Mouse (Mus musculus) kidney, postnatal 14 days (tissue): Measurements from ENCODE around the gene Myod1.

ENCODE experiments used
- DNase-seq: peaks from one replicate; pipeline ENCODE4 v3.0.0; 2022; ENCODE audit warnings: mixed read lengths

Myod1 gene

DNA sequence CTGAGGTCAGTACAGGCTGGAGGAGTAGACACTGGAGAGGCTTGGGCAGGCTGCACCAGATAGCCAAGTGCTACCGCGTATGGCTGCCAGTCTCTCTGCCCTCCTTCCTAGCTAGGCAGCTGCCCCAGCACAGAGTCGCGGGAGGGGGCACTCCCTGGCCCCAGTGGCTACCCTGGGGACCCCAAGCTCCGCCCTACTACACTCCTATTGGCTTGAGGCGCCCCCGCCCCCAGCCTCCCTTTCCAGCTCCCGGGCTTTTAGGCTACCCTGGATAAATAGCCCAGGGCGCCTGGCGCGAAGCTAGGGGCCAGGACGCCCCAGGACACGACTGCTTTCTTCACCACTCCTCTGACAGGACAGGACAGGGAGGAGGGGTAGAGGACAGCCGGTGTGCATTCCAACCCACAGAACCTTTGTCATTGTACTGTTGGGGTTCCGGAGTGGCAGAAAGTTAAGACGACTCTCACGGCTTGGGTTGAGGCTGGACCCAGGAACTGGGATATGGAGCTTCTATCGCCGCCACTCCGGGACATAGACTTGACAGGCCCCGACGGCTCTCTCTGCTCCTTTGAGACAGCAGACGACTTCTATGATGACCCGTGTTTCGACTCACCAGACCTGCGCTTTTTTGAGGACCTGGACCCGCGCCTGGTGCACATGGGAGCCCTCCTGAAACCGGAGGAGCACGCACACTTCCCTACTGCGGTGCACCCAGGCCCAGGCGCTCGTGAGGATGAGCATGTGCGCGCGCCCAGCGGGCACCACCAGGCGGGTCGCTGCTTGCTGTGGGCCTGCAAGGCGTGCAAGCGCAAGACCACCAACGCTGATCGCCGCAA is at the start of gene Myod1:
Gene Myod1 (plus strand): TSS at position 303 of the 836 bp plus-strand sequence.
- no peak for DNase-seq

DNA sequence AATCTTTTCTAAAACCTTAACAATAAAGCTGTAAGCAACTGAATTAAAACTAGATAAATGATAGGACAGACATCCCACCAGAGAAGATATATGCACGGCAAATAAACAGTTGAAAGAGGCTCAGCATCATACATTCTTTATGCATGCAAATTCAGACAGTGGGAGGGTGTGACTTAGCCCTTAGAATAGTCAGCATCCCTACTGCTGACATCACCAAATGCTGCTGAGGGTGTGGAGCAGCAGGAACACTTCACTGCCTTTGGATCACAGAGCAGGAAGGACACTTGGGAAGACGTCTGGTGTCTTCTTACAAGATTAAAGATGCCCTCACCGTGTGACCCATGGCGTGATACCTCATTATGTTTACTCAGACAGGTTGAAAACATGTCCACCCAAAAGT is 48.4 kb upstream of the Myod1 start:
- DNase-seq: no peak

DNA sequence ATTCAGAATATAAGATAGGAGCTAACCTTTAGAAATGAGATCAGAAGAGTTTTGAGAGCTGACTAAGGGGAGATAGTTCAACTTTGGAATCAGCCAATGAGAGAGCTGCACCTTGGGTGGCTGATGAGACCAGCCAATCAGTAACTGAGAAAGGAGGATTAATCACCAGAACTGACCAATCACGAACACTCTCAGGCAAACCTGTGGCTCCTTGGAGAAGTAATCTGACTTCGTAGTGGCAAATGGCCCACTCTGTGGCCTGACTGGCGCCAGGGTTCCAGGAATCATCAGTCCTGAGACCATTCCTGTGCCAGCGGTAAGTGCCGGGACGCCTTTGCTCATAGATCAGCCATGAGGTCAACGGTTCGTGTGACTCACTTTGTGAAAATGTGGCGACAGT is 38.9 kb upstream of the Myod1 start:
- no peak for DNase-seq

DNA sequence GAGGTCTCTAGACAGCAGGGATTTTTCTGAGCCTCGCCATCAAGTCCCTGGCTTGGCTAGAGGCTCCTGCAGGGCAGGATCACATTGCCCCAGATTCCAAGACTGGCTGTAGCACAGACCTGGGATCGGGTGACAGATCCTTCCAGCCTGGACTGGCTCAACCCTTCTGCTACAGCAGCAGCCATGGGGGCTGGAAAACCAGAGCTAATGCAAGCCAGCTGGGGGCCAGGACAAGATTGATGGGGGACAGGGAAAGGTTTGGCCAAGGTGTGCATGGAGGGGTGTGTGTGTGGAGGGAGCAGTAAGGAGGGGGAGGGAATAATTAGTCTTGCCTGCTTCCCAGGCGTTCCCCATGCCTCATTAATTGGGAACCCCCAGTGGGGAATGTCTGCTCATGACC is 36.5 kb upstream of the Myod1 start:
- no peak for DNase-seq

DNA sequence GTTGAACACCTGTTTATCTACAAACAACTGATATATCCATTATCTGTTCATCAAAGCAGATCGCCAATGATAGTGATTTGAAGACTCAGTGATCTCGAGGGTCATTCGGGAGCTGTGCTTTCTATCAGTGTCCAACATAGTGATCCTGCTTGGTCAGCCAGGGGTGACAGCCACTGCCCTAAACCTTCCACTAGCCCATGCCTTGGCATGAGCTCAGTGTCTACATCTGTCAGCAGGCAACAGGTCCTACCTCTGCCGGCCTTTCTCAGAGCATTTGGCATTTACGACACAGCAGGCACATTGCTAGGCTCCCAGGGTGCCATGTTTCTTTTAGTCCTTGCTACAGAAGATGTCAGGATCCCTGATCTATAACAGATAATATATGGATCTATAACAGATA is 36.0 kb upstream of the Myod1 start:
- no peak for DNase-seq

DNA sequence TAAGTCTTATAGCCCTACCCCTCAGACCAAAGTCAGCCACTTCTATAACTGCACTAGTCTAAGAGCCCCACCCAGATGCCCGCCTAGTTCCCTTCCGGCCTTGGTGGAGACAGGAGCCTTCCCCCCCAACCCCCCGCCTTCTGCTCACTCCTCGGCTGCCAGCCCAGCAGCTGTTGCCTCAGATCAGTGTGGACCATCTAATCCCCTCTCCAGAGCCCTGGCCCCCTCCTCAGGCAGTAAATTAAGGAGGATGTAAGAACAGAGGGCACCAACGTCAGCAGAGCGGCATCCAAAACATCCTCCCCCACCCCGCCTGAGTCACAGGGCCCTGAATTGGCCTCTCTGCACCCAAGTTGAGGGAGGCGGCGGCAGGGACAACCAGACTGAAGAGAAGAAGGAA is 34.8 kb upstream of the Myod1 start:
- no peak for DNase-seq

DNA sequence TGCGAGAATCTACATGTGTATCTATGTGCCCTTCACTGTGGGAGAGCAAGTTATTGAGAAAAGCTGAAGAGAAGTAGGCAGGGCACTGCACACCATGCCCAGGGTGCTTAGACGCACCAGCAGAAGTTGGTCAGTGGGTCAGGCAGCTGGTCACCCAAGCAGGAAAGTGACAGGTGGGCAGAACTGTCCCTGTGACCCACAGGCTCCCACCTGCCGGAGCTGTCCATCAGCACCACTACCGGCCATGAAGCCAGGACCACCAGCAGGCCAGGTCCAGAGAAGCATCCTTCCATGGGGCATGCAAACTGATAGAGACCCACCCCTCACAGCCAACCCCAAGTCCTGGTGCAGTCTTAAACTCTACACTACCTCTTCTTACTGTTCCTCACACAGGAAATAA is 28.6 kb upstream of the Myod1 start:
- DNase-seq: no peak

DNA sequence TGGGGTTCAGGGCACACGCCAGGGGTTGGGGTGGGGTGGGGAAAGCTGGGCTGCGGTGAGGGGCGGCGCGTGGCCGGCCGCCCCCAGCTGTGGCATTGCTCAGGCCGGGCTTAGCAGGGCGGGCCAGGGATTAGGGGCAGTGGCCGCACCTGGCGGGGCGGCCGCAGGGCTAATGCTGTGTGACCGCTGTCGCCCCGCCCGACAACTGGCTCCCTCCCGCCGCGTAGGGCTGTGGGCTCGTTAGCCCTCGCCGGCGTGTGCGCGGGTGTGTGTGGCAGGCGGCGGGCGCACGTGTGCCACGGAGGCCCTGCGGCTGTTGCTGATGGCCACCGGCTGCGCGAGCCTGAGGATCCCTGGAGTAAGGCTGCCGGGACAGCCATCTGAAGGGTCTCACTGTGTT is 27.5 kb upstream of the Myod1 start:
- DNase-seq: no peak

DNA sequence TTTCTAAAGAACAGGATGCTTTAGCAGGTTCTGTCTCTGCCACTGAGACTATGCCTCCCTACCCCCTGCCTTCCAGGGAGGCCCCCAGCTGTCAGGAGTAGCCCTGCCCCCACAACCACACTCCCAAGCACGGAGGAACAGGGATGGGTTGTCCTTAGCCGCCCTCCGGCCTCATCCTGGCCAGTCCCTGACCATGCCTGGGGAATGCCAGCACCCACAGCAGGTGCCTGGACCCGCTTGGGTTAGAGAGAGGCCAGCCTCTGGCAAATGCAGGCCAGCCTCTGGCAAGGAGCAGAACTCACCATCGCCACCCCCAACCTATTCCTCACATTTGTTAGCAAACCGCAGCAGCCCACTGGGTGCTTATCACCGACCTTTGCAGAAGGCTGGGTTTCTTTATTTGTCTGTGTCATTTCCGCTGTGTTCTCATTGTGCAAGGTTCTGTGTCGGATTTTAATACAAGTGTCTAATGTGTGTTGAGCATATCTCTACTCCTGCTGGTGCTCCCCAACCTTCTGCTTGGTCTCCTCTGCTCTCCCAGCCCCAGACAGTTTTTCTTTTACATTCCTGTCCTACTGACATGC is 26.1 kb upstream of the Myod1 start:
- no peak for DNase-seq

DNA sequence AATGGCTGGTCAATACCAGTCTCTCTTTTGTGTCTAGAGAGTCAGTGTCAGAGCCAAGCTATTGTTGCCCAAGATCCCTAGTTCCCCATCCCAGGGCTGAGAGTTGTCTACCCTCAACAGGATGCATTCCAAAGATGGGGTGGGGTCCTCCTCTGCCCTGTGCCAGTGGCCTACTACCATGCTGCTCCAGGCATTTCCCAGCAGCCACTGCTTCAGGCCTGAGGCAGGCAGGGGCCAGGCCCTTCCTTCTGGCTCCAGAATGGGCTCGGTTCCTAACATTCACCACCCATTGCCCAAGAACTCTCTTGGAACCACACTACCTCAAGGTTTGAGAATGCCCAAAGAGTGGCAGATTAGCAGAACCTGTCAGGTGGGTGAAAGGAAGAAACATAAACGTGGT is 23.5 kb upstream of the Myod1 start:
- no peak for DNase-seq

DNA sequence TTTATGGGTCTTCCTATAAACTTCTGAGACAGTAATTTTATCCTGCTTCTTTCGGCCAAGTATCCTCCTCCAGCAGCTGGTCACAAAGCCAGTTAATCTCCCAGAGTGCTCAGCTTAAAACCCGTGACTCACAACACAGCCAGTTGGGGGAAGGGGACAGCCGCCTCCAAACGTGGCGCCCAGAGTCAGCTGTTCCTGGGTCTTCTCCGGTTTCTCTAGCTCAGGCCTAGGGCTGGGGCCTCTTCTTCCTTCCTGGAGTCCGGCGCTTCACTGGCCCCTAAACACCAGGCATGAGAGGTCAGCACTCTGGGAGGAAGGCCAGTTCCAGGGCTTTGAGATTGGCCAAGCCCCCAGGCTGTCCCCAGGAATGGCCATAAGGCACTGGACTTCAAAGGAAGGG is 23.1 kb upstream of the Myod1 start:
- no peak for DNase-seq

DNA sequence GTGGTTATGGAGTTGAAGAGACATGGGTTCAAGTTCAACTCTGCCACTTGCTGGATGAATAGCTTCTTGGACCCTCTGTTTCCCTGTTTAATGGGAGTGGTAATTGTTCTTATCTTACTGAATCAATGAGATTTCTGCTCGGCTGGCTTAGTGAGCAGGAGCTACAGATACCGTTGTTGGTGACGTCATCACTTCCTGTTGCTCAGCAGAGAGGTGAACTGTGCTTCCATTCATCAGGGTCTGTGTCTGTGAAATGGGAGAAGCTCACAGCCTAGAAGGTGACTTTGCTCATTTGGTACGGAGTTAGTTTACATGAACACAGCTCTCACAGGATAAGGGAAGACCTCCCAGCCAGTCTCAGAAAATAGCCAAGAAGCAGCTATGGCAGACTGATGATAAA is 22.4 kb upstream of the Myod1 start:
- no peak for DNase-seq

DNA sequence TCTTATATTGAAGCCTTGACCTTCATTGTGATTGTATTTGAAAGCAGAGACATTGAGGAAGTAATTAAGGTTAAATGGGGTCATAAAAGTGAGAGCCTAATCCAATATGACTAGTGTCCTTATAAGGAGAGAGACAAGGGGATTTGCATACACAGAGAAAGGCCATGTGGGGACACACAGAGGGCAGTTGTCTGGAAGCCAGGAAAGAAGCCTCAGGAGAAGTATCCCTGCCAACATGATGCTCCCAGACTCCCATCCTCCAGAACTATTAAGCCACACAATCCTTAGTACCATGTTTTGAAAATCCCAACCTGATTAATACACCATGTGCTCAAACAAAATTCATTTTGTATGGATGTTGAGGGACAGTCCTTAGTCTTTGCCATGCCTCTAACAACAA is 14.5 kb upstream of the Myod1 start:
- no peak for DNase-seq

DNA sequence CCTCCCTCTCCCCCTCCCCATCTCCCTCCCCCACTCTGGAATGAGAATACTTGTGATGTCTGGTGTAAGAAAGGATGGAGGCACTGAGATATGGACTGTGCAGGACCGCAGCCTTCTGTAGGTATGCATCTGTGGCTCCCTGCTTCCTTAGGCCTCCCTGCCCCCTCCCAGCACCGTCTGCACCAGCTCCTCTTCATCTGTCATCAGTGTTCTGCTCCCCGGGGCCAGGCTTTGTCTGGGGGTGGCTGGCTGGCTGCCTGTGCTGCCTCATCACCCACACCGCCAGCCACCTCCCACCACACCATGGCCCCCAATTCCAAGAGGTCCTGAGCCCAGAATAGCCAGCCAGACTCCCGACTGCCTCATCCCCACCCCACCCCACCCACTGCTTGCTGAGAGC is 12.1 kb upstream of the Myod1 start:
- DNase-seq: no peak

DNA sequence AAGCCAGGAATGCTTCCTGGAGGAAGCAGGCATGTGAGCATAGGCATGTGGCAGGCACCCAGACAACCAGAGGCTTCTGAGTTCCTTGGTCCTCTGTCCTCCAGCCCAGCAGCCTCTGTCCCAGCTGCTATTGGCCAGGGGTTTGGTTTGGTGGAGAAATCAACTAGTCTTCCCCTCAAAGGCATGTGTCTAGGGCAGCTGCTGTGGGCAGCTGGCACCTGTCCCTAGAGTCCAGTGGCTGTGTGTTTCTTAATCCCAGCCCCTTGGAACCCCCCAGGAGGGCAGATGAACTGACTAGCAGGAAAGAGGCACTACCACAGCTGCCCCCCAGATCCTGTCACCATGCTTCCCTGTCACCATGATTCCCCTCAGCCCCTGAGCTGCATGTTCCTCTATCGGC is 10.5 kb upstream of the Myod1 start:
- DNase-seq: no peak

DNA sequence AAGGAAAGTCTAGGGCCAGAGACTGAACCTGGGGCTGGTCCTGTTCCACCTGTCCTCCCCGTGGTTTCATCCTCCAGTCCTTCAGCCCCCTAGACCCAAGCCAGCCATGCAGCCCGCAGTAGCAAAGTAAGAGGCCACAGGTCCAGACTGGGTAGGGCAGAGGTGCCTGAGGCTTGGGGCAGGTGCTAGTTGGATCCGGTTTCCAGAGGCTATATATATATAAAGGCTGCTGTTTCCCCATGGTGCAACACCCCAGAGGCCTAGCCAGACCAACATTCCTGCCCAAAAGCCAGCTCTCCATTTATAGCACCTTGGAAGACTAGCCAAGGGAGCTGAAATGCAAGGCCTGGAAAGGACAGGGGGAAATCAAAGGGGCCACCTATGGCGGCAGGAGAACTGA is 5.2 kb upstream of the Myod1 start:
- DNase-seq: no peak

DNA sequence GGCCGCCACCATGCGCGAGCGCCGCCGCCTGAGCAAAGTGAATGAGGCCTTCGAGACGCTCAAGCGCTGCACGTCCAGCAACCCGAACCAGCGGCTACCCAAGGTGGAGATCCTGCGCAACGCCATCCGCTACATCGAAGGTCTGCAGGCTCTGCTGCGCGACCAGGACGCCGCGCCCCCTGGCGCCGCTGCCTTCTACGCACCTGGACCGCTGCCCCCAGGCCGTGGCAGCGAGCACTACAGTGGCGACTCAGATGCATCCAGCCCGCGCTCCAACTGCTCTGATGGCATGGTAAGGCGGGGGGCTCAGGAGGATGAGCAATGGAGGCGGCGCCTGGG is 703 bp downstream of the Myod1 start:
- no peak for DNase-seq

DNA sequence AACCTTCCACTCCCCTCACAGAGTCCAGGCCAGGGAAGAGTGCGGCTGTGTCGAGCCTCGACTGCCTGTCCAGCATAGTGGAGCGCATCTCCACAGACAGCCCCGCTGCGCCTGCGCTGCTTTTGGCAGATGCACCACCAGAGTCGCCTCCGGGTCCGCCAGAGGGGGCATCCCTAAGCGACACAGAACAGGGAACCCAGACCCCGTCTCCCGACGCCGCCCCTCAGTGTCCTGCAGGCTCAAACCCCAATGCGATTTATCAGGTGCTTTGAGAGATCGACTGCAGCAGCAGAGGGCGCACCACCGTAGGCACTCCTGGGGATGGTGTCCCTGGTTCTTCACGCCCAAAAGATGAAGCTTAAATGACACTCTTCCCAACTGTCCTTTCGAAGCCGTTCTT is 1.8 kb downstream of the Myod1 start:
- no peak for DNase-seq

DNA sequence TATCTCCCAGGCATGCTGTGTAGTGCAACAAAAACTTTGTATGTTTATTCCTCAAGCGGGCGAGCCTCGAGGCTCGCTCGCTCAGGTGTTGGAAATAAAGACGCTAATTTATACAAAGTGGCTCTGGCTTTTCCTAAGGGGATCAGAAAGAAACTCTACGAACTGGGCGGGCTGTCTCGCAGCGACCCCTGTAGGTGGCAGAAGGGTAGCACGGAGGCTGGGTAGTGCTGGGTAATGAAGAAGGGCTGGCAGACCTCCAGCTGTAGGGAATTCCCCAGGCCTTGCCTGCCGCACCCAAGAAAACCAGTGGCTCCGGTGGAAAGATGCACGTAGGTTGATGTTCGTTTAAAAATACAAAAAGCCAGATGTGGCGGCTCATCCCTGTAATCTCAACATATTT is 2.7 kb downstream of the Myod1 start:
- DNase-seq: peak; percentile 53

DNA sequence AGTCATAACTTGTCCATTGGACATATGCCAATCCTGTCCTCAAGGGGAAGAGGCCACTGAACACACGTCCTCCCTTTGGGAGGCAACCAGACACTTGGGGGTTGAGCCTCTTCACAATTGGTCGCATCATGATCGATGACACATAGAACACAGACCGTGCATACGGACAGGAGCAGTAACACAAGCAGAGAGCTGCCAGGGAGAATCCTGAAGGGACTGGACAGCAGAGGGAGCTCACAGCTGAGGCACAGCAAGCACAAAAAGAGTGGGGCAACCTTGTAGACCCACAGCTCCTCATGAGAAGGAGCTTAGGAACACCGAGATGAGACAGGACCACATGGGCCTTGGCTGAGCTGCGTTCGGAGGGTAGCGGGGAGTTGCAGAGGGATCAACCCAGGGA is 4.4 kb downstream of the Myod1 start:
- DNase-seq: no peak

DNA sequence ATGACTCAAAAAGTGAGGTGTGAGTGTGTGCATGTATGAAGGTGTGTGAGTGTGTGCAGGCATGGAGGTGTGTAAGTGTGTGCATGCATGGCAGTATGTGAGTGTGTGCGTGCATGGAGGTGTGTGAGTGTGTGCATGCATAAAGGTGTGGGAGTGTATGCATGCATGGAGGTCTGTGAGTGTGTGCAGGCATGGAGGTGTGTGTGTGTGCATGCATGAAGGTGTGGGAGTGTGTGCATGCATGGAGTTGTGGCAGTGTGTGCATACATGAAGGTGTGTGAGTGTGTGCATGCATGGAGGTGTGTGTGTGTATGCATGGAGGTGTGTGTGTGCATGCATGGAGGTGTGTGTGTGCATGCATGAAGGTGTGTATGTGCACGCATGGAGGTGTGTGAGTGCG is 11.2 kb downstream of the Myod1 start:
- DNase-seq: no peak

DNA sequence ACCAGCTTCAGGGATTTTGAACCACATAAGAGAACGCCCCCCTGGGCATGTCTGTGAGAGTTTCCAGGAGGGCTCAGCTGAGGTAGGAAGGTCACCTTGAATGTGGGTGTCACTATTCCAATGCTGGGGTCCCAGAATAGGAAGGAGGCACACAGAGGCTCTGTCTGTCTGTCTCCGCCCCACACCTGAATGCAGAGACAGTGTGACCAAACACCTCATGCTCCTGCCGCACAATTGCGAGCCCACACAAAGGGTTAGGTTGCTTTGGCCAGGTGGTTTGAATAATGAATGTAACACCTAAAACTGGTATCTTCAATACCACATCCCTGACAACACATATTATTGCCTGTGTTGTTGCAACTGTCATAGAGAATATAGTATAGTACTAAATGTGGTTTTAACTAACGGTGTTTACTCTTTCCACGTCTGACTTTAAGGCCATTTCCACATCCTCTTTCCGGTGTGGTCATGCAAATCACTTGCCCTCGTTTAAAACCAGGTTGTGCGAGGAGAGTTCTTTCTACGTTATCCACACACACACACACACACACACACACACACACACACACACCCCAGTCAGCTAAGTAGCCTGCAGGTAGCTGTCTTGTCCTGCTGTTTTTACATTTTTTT is 13.3 kb downstream of the Myod1 start:
- DNase-seq: no peak

DNA sequence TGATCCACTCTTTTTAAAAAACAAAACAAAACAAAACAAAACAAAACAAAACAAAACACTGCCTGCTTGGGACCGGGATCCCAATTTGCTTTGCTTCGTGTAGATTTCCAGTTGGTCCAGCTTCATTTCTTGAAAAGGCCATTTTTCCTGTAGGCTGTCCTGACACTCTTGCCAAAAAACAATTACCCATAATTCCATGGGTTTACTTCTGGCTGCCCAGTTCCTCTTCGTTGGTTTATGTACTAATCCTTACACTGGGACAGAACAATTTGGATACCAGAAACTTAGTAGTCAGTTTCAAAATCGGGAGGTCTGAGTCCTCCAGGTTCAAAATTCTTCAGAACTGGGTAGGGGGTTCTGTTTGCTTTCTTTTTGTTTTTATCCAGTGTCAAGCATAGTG is 14.0 kb downstream of the Myod1 start:
- no peak for DNase-seq

DNA sequence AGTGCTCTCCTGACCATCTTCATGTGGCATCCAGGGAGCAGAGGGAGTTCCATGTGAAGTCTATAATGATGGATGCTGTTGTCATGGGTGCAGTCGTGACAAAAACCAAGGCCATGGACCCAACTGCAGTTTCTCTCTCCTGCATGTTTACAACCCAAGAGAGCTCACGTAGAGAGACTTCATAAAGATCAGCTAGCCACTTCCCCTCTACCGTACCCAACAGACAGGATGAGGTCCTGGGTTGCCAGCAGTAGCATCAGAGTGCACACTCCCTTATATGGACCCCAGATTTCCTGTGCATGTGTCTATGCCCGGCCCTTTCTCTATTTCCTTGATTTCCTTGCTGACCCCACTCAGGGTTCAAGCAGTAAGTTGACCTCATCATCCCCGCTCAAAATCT is 15.4 kb downstream of the Myod1 start:
- no peak for DNase-seq

DNA sequence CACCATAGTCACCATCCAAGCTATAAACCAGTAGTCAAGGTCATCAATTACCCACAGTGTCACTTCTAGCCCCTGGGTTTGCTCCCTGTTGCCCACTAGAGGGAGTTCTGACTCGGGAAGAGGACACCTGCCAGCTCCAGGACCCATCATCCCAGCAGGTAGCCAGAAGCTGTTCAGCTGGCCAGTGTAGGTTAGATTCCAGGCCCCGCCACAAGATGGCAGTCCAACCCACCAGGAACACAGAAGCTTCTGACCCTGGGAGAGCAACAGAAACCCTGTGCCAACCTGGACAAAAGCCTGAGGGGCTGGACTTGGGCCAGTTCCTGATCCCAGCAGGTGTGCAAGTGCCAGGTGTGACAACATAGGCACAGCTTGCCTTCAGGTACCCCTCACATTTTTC is 16.8 kb downstream of the Myod1 start:
- peak; percentile 85 for DNase-seq
